Mouse (Mus musculus): ENCODE data around the gene 2010111I01Rik. TPM values are rescaled to one million over a fixed set of nuclear protein-coding genes. Genes with fewer than 3 reads are reported as not detected.

Gene 2010111I01Rik
- total and polyA plus RNA-seq, 3 experiments, result 26.3 to 32.7 TPM; not detected in 1

- H3K9ac ChIP-seq (ENCODE audit: control insufficient read depth, low read depth, low read length, poor library complexity, severe bottlenecking), result no peak overlapping the region
- DNase-seq (ENCODE audit: low read depth, low spot score), result no peak
- H3K4me3 ChIP-seq (ENCODE audit: control insufficient read depth in 1 of 2, insufficient read depth in 1 of 2, low read depth in 2 of 2, low read length in 2 of 2), result no peak overlapping the region
- H3K27ac ChIP-seq (ENCODE audit: control insufficient read depth, low read depth, low read length), result no peak overlapping the region
- no peak for TF ChIP-seq HCFC1 (IDR thresholded peaks at IDR 0.05; ENCODE audit: low read depth, low read length)
- no peak for TF ChIP-seq GATA1 (IDR thresholded peaks at IDR 0.05; ENCODE audit: low read depth, low read length)
- TF ChIP-seq MAZ (IDR thresholded peaks at IDR 0.05; ENCODE audit: low read depth, low read length), result no peak
- TF ChIP-seq POLR2AphosphoS2 (IDR thresholded peaks at IDR 0.05; ENCODE audit: low read length), result no peak
- no peak for TF ChIP-seq MYB (IDR thresholded peaks at IDR 0.05; ENCODE audit: low read depth, low read length)
- TF ChIP-seq MYC (IDR thresholded peaks at IDR 0.05; ENCODE audit: low read depth, low read length), result no peak
- TF ChIP-seq SIN3A (IDR thresholded peaks at IDR 0.05; ENCODE audit: low read length), result no peak
- no peak for TF ChIP-seq UBTF (IDR thresholded peaks at IDR 0.05; ENCODE audit: borderline replicate concordance, insufficient read depth, low read depth, low read length)
- no peak for TF ChIP-seq KAT2A (conservative IDR thresholded peaks at IDR 0.05; ENCODE audit: low read depth, low read length)
- no peak for TF ChIP-seq ZC3H11A (IDR thresholded peaks at IDR 0.05; ENCODE audit: low read depth, low read length)
- no peak for TF ChIP-seq MAX (IDR thresholded peaks at IDR 0.05; ENCODE audit: low read length)
- no peaks in the 10 kb centered on the region for H3K27me3 ChIP-seq (ENCODE audit: control insufficient read depth in 1 of 2, insufficient read depth in 2 of 2, low read length in 2 of 2)
- no peaks in the 10 kb centered on the region for H3K4me1 ChIP-seq (ENCODE audit: control insufficient read depth in 1 of 2, insufficient read depth in 2 of 2, low read length in 2 of 2)
- no peaks in the 10 kb centered on the region for H3K79me2 ChIP-seq (ENCODE audit: control insufficient read depth, insufficient read depth, low read length, poor library complexity)
- H3K36me3 ChIP-seq (ENCODE audit: control insufficient read depth in 1 of 2, insufficient read depth in 2 of 2, low read length in 2 of 2), result no peaks in the 10 kb centered on the region
- no peaks in the 10 kb centered on the region for H3K9me3 ChIP-seq (replicated peaks; ENCODE audit: insufficient read depth, low read length)
These were observed 263.1 kb downstream of the 2010111I01Rik start for GRCm38 (mm10) chr13:63227785-63228184.

DNA sequence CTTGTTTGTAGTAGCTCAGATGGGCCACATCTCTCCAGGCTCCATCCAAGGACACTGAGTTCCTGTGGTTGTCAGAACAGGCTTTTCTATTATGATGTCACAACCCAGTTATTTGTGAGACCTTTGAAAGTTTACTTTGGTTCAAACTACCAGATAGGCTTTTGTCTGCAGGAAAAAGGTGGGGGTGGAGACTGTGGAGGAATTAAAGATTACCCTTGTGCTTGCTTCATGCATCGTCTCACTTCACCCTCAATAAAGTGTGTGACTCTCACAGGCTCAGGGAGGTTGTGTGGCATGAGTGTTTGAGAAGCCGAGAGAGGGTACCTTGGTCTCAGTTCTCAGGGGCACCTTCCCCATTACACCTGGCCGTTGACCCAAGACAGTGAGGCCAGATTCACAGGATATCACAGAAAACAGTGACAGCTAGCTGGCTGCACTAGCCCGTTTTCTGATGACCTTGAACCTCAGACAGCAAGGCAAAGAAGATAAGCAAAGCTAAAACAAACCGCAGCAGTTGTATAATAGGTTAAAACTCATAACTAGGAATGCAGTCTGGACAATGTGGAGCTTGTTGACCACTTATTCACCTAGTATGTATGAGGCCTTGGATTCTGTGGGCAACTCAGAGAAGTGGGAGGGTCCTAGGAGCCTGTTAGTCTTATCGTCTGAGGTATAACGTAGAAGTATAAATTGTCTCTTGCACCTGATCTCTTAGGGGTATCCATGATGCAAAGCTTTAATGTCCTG, 266.4 kb downstream of the 2010111I01Rik start:
- H3K4me1 ChIP-seq (ENCODE audit: control insufficient read depth in 1 of 2, insufficient read depth in 2 of 2, low read length in 2 of 2), result peaks cover 0 to 2% of the 10 kb centered on the region in 2 experiments; a peak in 1 of 4 replicates
- no peaks in the 10 kb centered on the region for H3K79me2 ChIP-seq (ENCODE audit: control insufficient read depth, insufficient read depth, low read length, poor library complexity)
- no peak for DNase-seq (ENCODE audit: low read depth, low spot score)
- no peaks in the 10 kb centered on the region for H3K9me3 ChIP-seq (replicated peaks; ENCODE audit: insufficient read depth, low read length)
- peaks cover 0 to 2% of the 10 kb centered on the region in 2 experiments; a peak in 1 of 4 replicates for H3K36me3 ChIP-seq (ENCODE audit: control insufficient read depth in 1 of 2, insufficient read depth in 2 of 2, low read length in 2 of 2)
- no peaks in the 10 kb centered on the region for H3K27me3 ChIP-seq (ENCODE audit: control insufficient read depth in 1 of 2, insufficient read depth in 2 of 2, low read length in 2 of 2)
- H3K27ac ChIP-seq (ENCODE audit: control insufficient read depth, low read depth, low read length), result no peak overlapping the region
- TF ChIP-seq MAFK (IDR thresholded peaks at IDR 0.05; ENCODE audit: borderline replicate concordance, low read depth, low read length) (no peak), ZKSCAN1 (IDR thresholded peaks at IDR 0.05; ENCODE audit: low read depth, low read length) (no peak), E2F4 (IDR thresholded peaks at IDR 0.05; ENCODE audit: borderline replicate concordance, low read depth, low read length) (no peak), TAL1 (IDR thresholded peaks at IDR 0.05; ENCODE audit: low read length) (no peak), CHD2 (IDR thresholded peaks at IDR 0.05; ENCODE audit: low read length) (no peak), NRF1 (IDR thresholded peaks at IDR 0.05; ENCODE audit: insufficient read depth, low read depth, low read length, poor library complexity, severe bottlenecking) (no peak), RCOR1 (IDR thresholded peaks at IDR 0.05; ENCODE audit: low read depth, low read length) (no peak), TBP (IDR thresholded peaks at IDR 0.05; ENCODE audit: low read depth, low read length) (no peak), GABPA (IDR thresholded peaks at IDR 0.05; ENCODE audit: low read depth, low read length) (no peak), CTCF (IDR thresholded peaks at IDR 0.05 in 2 of 3, conservative IDR thresholded peaks at IDR 0.05 in 1 of 3; ENCODE audit: control insufficient read depth in 1 of 3, insufficient read depth in 1 of 3, low read depth in 2 of 3, low read length in 3 of 3, poor library complexity in 1 of 3, severe bottlenecking in 1 of 3) (no peak), ELF1 (IDR thresholded peaks at IDR 0.05; ENCODE audit: low read depth, low read length) (no peak)
- no peak overlapping the region for H3K4me3 ChIP-seq (ENCODE audit: control insufficient read depth in 1 of 2, insufficient read depth in 1 of 2, low read depth in 2 of 2, low read length in 2 of 2)
- H3K9ac ChIP-seq (ENCODE audit: control insufficient read depth, low read depth, low read length, poor library complexity, severe bottlenecking), result no peak overlapping the region

Data from MEL (cell line).